In genomic region chr7:47113383-47113782, GRCm38 (mm10) we compare ENCODE assay signal across 28 mouse cellular contexts. TPM values are rescaled to one million over a fixed set of nuclear protein-coding genes. Genes with fewer than 3 reads are reported as not detected.
A peak's percentile ranks its signal among the peaks of the same experiment; 100 is the strongest.
DNase-seq lines count a peak whose midpoint lies in the region; ATAC-seq and TF ChIP-seq lines count a peak whose summit lies in the region.
"Had no signal": no experiment of that assay in that cellular context is flagged by ENCODE, and none has a peak within 500 bp of the region (broad histone marks: within the 10 kb centered on the region; RNA-seq: fewer than 3 reads in every experiment).

No protein-coding gene starts in this region.

- H3K9ac ChIP-seq in forebrain, embryonic 16.5 days (replicated peaks; ENCODE audit: low read depth, low read length): no peak overlapping the region
- H3K9ac ChIP-seq: embryonic facial prominence, embryonic 12.5 days; hindbrain, embryonic 15.5 days; liver, embryonic 13.5 days had no signal

- no peak overlapping the region for H3K4me3 ChIP-seq in forebrain, embryonic 16.5 days (replicated peaks; ENCODE audit: low read length)
- H3K4me3 ChIP-seq: embryonic facial prominence, embryonic 12.5 days; erythroblast, embryonic 14.5 days; hindbrain, embryonic 15.5 days; liver, embryonic 13.5 days had no signal

- intact Hi-C loops in left cerebral cortex, postnatal 4 days (cut with DNase I): no loop called here

- no peaks in the 10 kb centered on the region for H3K36me3 ChIP-seq in forebrain, embryonic 16.5 days (ENCODE audit: control insufficient read depth, insufficient read depth)
- H3K36me3 ChIP-seq: embryonic facial prominence, embryonic 12.5 days; liver, embryonic 13.5 days had no signal

- POLR2A ChIA-PET in Patski (lab: Charles Lee): no interaction called here

- no peaks in the 10 kb centered on the region for H3K9me3 ChIP-seq in forebrain, embryonic 16.5 days (ENCODE audit: control insufficient read depth, low read length)
- H3K9me3 ChIP-seq: embryonic facial prominence, embryonic 12.5 days; hindbrain, embryonic 15.5 days; liver, embryonic 13.5 days had no signal

- peak; percentile 59 for DNase-seq in left cerebral cortex, adult 18-20 months (ENCODE audit: low spot score in 2 of 2)
- no peak for DNase-seq in left cerebral cortex, postnatal 4 days
- peak; percentile 62 for DNase-seq in right cerebral cortex, postnatal 25 days
- no peak for DNase-seq in right cerebral cortex, postnatal 14 days
- no peak for DNase-seq in Patski (ENCODE audit: low read depth, low spot score)
- DNase-seq in embryo, embryonic 10 days (ENCODE audit: low spot score): no peak
- DNase-seq: adrenal gland, adult 2 months; cerebellum, adult 11-12 months; cerebellum, postnatal 14 days; kidney, adult 8-10 months; kidney, postnatal 10 days; liver, embryonic 13.5 days; lung, adult 2 months; lung, postnatal 14 days; spleen, adult 18-20 months had no signal

- no peaks in the 10 kb centered on the region for H3K4me1 ChIP-seq in forebrain, embryonic 16.5 days (replicated peaks; ENCODE audit: control insufficient read depth, insufficient read depth, low read length)
- H3K4me1 ChIP-seq: embryonic facial prominence, embryonic 12.5 days; hindbrain, embryonic 15.5 days; liver, embryonic 13.5 days had no signal

- in situ Hi-C loops in Patski (cut with MboI; ENCODE audit: low pct_unique_long_range_greater_than_20kb): no loop called here

- CTCF ChIA-PET in Patski (lab: Charles Lee): interaction anchor here (0.7 to 1.9 kb wide), 5 partner anchors 12 to 37 kb away, joined by 3 to 5 read pairs (median 3); no protein-coding TSS in a partner anchor

- no peaks in the 10 kb centered on the region for H3K27me3 ChIP-seq in Patski
- no peaks in the 10 kb centered on the region for H3K27me3 ChIP-seq in forebrain, embryonic 16.5 days (replicated peaks; ENCODE audit: control insufficient read depth, insufficient read depth, low read length)
- H3K27me3 ChIP-seq: embryonic facial prominence, embryonic 12.5 days; hindbrain, embryonic 15.5 days; liver, embryonic 13.5 days had no signal

- no peak for TF ChIP-seq CTCF in Patski (IDR thresholded peaks at IDR 0.05)

- peak; percentile 22 for ATAC-seq in Patski
- no peak for ATAC-seq in forebrain, embryonic 16.5 days
- ATAC-seq: CD4-positive, CD25-positive, alpha-beta regulatory T cell, adult 4 months; forebrain, embryonic 14.5 days had no signal

- H3K27ac ChIP-seq in forebrain, embryonic 16.5 days (ENCODE audit: low read length): no peak overlapping the region
- H3K27ac ChIP-seq: embryonic facial prominence, embryonic 12.5 days; hindbrain, embryonic 15.5 days; liver, embryonic 13.5 days had no signal

- no peak overlapping the region for H3K4me2 ChIP-seq in forebrain, embryonic 16.5 days (ENCODE audit: low read length)
- H3K4me2 ChIP-seq: embryonic facial prominence, embryonic 12.5 days; heart, embryonic 11.5 days; hindbrain, embryonic 15.5 days; liver, embryonic 13.5 days; midbrain, embryonic 11.5 days had no signal

- WGBS in forebrain, embryonic 16.5 days: 90% methylated on average over 7 of the region's 7 CpGs

RNA-seq across cellular contexts. Expression of gene Ptpn5, which starts 20.1 kb away (rescaled TPM):
- total RNA-seq in left cerebral cortex, adult 18-20 months (2021): 100 to 1,000 TPM; 187 to 189 TPM
- total RNA-seq in left cerebral cortex, postnatal 4 days (2021): 100 to 1,000 TPM; 138 to 140 TPM
- polyA plus RNA-seq in Patski (2021): 0.18 TPM
- 68.5 and 103 TPM in 2 replicates for polyA plus RNA-seq in forebrain, embryonic 16.5 days (2015; fragmentation: Nextera tagmentation; extraction: Ambion mirVana)
- total RNA-seq: gastrocnemius, adult 8-10 months; granulocyte monocyte progenitor cell, adult 5-6 weeks; hematopoietic stem cell, adult 5-6 weeks; megakaryocyte progenitor cell, adult 5-6 weeks had no signal
- polyA plus RNA-seq: erythroblast, embryonic 14.5 days; heart, postnatal 0 days had no signal

Comparison
In these comparisons a context has a peak if more than half of its experiments do, and no peak if none do; other contexts are left out.
1. DNase-seq: peak in left cerebral cortex, adult 18-20 months (2 of 2) and right cerebral cortex, postnatal 25 days (single experiment); none in left cerebral cortex, postnatal 4 days (single experiment), right cerebral cortex, postnatal 14 days (single experiment), Patski (single experiment) and embryo, embryonic 10 days (single experiment).